Mouse (Mus musculus) embryonic facial prominence, embryonic 12.5 days (tissue): ENCODE results near the gene Kdelr1. TPM values are rescaled to one million over a fixed set of nuclear protein-coding genes. Genes with fewer than 3 reads are reported as not detected.
"Not testable (repeated sequence)": the region's sequence is repeated elsewhere in the genome, so short reads cannot be mapped to it uniquely, and the experiment has no call there.

Source experiments
- ATAC-seq: fragments of 200-750 bp; cut with Nextera tagmentation; 2 replicates; pipeline ENCODE4 v1.8.0; 2017; ENCODE audit not compliant: insufficient number of reproducible peaks, insufficient read depth, low FRiP score, low TSS enrichment
- H3K27ac ChIP-seq: fragments of 300-500 bp; sonication (generic); 2 replicates; pipeline ENCODE4 v1.5.1; 2016; ENCODE audit warnings: mild to moderate bottlenecking
- H3K27me3 ChIP-seq: fragments of 300-500 bp; sonication (generic); 2 replicates; pipeline ENCODE4 v1.6.1; 2016; ENCODE audit warnings: mild to moderate bottlenecking, moderate library complexity
- H3K36me3 ChIP-seq: fragments of 300-500 bp; sonication (generic); 2 replicates; pipeline ENCODE4 v1.6.1; 2016; ENCODE audit warnings: mild to moderate bottlenecking
- H3K4me1 ChIP-seq: fragments of 300-500 bp; sonication (generic); 2 replicates; pipeline ENCODE4 v1.6.1; 2016
- H3K4me2 ChIP-seq: fragments of 300-500 bp; sonication (generic); replicated peaks from 2 replicates; pipeline ENCODE4 v1.6.1; 2016; ENCODE audit warnings: mild to moderate bottlenecking, moderate library complexity
- H3K4me3 ChIP-seq: fragments of 300-500 bp; sonication (generic); 2 replicates; pipeline ENCODE4 v1.5.1; 2016; ENCODE audit warnings: mild to moderate bottlenecking
- H3K9ac ChIP-seq: fragments of 300-500 bp; sonication (generic); 2 replicates; pipeline ENCODE4 v1.6.1; 2016; ENCODE audit warnings: mild to moderate bottlenecking, moderate library complexity
- H3K9me3 ChIP-seq: fragments of 300-500 bp; sonication (generic); 2 replicates; pipeline ENCODE4 v1.6.1; 2016; ENCODE audit warnings: mild to moderate bottlenecking, moderate library complexity
- WGBS: fragments of 180-500 bp; shearing (Covaris S2); methylation state at CpG from one replicate; pipeline ENCODE4 v1.1.7; 2016; 5-methylcytosine and 5-hydroxymethylcytosine counted together
- polyA plus RNA-seq: library from polyadenylated mRNA; unstranded; fragments of >200 nt; fragmentation: Nextera tagmentation; extraction: Ambion mirVana; gene quantifications from 2 replicates; pipeline ENCODE4 v1.2.1, GENCODE M21; 2016

The Kdelr1 gene
- polyA plus RNA-seq, 1 experiment from 2014 or later, result 53.6 TPM

DNA sequence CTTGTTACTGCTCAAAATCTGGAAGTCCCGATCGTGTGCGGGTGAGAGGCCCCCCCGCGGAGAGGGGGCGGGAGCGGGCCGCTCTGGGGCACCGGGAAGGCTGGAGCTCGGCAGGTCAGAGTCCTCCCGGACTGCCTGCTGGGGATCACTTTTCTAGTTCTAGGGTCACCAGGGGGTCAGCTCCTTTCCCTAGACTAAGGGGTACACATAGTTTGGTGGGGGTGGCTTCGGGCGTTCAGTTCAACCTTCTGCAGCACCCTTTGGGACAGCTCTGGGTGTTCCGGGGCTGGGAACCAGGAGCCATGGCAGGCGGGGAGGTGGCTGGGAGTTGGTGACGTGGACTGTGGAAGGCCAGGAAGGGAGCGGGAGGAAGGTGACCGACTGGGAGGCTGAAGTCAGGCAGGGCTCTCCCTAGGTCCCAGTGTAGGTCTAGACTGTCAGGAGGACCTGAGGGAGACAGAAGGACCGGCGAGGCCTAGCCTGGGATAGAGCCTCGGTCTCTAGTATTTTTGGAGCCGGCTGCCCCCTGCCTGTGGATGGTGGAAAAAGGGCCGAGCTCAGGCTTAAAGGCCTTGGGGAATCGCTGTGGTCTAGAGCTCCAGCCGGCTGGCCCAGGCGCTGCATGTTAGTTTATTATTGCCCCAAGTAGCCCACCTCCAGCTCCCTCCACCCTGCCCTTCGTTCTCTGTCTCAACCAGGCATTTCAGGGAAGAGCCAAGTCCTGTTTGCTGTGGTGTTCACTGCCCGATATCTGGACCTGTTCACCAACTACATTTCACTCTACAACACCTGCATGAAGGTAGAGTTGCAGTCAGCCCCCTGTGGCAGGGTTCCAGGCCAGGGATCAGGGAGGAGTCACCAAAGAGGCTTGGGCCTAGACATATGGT, 732 bp downstream of the Kdelr1 start:
- peaks cover 38% of the 10 kb centered on the region for H3K36me3 ChIP-seq
- peaks cover 39% of the 10 kb centered on the region for H3K4me1 ChIP-seq
- 2% methylated on average over 28 of the region's 28 CpGs for WGBS
- 0 out of 2 replicates have a peak, but pooled peaks have one; percentile 11 for ATAC-seq
- no peaks in the 10 kb centered on the region for H3K9me3 ChIP-seq
- peak overlapping the region; percentile 92 for H3K27ac ChIP-seq
- peak overlapping the region; percentile 94 for H3K9ac ChIP-seq
- H3K4me2 ChIP-seq, result peak overlapping the region; percentile 81
- H3K4me3 ChIP-seq, result peak overlapping the region; percentile 82
- peaks cover 37% of the 10 kb centered on the region for H3K27me3 ChIP-seq

DNA sequence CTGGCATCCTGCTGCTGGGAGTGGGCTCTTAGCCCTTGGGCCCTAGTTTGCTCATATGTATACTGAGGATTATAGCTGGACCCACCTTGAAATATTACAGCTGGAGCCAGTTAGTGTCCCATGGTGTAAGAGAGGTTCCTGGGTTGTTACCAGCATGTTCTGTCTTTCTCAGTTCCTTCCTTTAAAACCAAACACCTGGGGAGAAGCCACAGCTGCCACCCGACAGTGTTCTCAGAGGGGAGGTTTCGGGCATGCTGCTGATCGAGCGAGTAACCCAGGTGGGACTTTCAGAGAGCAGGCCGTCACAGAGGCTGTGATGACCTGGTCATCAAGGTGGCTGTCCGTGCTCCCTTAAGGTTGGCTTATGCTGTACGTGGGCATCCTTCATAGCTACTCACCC, 4.3 kb downstream of the Kdelr1 start:
- Histone ChIP-seq H3K4me3 (no peak overlapping the region), H3K36me3 (peaks cover 72% of the 10 kb centered on the region), H3K9me3 (no peaks in the 10 kb centered on the region), H3K27me3 (peaks cover 2% of the 10 kb centered on the region), H3K4me1 (peaks cover 17% of the 10 kb centered on the region), H3K27ac (no peak overlapping the region), H3K4me2 (no peak overlapping the region), H3K9ac (no peak overlapping the region)
- ATAC-seq, result no peak
- 91% methylated on average over 7 of the region's 7 CpGs for whole genome bisulfite sequencing

DNA sequence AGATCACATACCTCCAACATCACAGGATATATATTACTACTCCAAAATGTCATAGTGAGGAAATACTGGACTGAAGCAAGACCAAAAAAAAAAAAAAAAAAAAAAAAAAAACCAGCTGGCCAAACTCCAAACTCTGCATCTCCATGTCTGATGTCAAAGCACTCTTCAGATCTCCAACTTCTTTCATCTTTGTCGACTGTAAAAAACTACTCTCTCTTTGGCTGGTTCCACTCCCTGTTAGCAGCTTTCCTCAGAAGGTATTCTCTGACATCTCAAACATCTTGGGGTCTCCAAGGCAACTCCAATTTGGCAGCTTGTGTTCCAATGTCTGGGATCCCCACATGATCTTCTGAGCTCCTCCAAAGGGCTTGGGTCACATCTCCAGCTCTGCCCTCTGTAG, 5.7 kb downstream of the Kdelr1 start, which contains the start of gene Grin2d:
Gene Grin2d, minus strand, starts transcription at position 101 of the 400 bp plus-strand sequence.
- not testable (repeated sequence) for H3K4me2 ChIP-seq, H3K9ac ChIP-seq, H3K27me3 ChIP-seq, H3K9me3 ChIP-seq, H3K4me3 ChIP-seq, ATAC-seq, H3K27ac ChIP-seq
- 83% methylated on average over 1 of the region's 1 CpGs for WGBS
- peaks cover 86% of the 10 kb centered on the region for H3K36me3 ChIP-seq
- H3K4me1 ChIP-seq, result peaks cover 17% of the 10 kb centered on the region

DNA sequence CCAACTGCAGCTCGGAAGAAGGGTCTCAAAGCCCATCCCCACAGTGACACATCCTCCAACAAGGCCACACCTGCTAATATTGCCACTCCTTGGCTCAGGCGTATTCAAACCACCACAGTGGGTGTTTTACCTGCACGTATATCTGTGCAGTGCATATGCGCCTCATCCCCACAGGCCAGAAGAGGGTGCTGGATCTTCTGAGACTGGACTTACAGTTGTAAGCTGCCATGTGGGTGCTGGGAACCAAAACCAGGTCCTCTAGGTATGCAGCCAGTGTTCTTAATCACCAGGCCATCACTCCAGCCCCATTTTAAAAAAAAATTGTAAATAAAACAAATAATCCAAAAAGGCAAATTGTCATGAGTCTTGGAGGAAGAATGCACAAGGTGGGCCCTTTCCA, 8.0 kb downstream of the Kdelr1 start:
- H3K27me3 ChIP-seq, result no peaks in the 10 kb centered on the region
- no peaks in the 10 kb centered on the region for H3K9me3 ChIP-seq
- H3K4me2 ChIP-seq, result no peak overlapping the region
- WGBS, result 91% methylated on average over 4 of the region's 4 CpGs
- H3K4me1 ChIP-seq, result no peaks in the 10 kb centered on the region
- H3K9ac ChIP-seq, result no peak overlapping the region
- H3K4me3 ChIP-seq, result no peak overlapping the region
- peaks cover 93% of the 10 kb centered on the region for H3K36me3 ChIP-seq
- no peak for ATAC-seq
- no peak overlapping the region for H3K27ac ChIP-seq

DNA sequence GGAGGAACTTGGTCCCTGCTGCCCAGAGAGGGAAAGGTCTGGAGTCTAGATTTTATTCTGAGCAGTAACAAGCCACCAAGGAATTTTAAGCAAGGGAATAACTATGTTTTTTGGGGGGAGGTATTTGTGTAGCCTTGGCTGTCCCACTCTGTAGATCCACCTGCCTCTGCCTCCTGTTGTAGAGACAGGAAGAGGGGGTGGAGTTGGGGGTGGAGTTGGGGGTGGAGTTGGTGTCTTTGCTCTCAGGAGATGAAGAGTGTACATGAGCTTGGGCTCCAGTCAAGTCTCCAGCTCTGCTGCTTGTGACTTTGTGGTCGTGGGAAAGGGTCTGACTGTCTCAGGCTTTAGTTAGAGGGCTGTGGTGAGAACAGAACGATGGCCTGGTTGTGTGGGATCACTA, 8.4 kb downstream of the Kdelr1 start:
- Histone ChIP-seq H3K4me2 (no peak overlapping the region), H3K4me3 (no peak overlapping the region), H3K4me1 (no peaks in the 10 kb centered on the region), H3K27ac (no peak overlapping the region), H3K36me3 (peaks cover 89% of the 10 kb centered on the region), H3K9me3 (no peaks in the 10 kb centered on the region), H3K27me3 (no peaks in the 10 kb centered on the region), H3K9ac (no peak overlapping the region)
- 97% methylated on average over 2 of the region's 2 CpGs for WGBS
- ATAC-seq, result no peak

DNA sequence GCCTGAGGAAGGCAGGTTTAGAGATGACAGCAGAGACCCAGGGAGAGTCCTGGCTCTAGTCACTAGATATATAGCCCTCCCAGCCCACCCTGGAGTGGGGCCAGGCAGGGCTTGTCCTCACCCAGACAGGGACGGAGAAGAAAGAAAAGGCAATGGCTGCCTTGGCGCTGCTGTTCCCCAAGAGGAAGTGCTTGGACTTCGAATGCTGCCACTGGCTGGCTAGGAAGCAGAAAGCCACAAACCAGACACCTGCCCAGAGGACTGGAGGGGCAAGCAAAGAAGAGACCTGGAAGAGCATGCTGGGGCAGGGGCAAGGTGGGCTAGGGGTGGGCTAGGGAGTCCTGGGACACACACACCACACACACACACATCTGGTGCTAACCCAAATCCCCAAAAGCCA, 14.7 kb downstream of the Kdelr1 start:
- no peak overlapping the region for H3K4me3 ChIP-seq
- H3K4me1 ChIP-seq, result no peaks in the 10 kb centered on the region
- no peak overlapping the region for H3K4me2 ChIP-seq
- H3K36me3 ChIP-seq, result peaks cover 31% of the 10 kb centered on the region
- no peak overlapping the region for H3K27ac ChIP-seq
- no peak overlapping the region for H3K9ac ChIP-seq
- no peak for ATAC-seq
- H3K9me3 ChIP-seq, result no peaks in the 10 kb centered on the region
- H3K27me3 ChIP-seq, result no peaks in the 10 kb centered on the region
- 62% methylated on average over 3 of the region's 3 CpGs for WGBS

DNA sequence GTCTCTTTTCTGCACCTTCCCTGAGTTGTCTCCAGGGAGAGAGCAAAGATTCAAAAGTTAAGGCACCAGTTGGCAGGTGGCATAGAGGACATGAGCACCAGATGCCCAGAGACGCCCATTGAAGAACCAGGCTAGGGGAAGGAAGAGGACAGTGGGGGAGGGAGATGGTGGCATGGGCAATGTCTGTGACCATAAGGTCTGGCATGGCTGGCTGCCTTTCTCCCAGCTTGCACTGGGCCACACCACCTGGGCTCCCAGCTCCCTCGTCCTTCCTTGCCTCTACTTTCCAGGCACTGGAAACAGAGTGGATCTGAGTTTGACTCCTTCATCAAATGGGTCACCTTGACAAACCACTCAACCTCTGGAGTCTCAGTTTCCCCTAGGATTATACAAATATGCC, 20.1 kb downstream of the Kdelr1 start:
- H3K4me3 ChIP-seq, result no peak overlapping the region
- H3K27ac ChIP-seq, result no peak overlapping the region
- no peaks in the 10 kb centered on the region for H3K36me3 ChIP-seq
- peaks cover 4% of the 10 kb centered on the region; the same call in 1 of the 2 replicates for H3K4me1 ChIP-seq
- no peak for ATAC-seq
- no peaks in the 10 kb centered on the region for H3K9me3 ChIP-seq
- no peaks in the 10 kb centered on the region for H3K27me3 ChIP-seq
- 89% methylated on average over 2 of the region's 2 CpGs for WGBS
- no peak overlapping the region for H3K9ac ChIP-seq
- H3K4me2 ChIP-seq, result no peak overlapping the region

DNA sequence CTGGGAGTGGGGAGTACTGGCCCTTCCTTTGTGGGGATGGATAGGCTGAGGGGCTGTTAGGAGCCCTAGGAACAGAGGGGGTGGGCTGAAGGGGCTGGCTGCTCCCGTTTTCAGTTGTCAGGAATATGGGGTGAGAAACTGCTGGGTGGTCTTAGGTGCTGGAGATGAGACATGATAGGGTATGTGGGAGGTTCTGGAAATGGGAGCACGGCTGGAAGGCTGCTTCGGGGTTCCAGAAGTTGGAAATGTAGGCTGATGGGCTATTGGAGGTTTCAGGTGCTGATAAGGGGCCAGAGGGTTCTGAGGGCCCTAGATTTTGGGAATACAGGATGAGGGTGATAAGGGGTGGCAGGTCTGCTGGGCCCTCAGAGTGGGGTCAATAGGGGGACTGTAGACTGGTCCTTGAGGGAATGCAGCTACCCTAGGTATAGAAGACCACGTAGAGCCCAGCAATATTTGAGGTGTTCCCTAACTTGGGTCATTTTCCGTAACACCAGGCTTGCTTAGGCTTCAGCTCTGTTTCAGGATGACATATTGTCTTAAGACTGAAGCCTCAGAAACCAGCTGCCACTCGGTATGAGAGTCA, 23.5 kb downstream of the Kdelr1 start:
- H3K9me3 ChIP-seq, result no peaks in the 10 kb centered on the region
- 71% methylated on average over 6 of the region's 6 CpGs for WGBS
- no peaks in the 10 kb centered on the region for H3K36me3 ChIP-seq
- peak overlapping the region; percentile 43 for H3K4me2 ChIP-seq
- H3K27me3 ChIP-seq, result no peaks in the 10 kb centered on the region
- peak overlapping the region; percentile 60; the same call in 1 of the 2 replicates for H3K27ac ChIP-seq
- H3K4me3 ChIP-seq, result 0 out of 2 replicates have a peak overlapping the region, but pooled peaks have one; percentile 18
- H3K9ac ChIP-seq, result peak overlapping the region; percentile 27; the same call in 1 of the 2 replicates
- peak; percentile 32 for ATAC-seq
- H3K4me1 ChIP-seq, result peaks cover 8% of the 10 kb centered on the region; the same call in 1 of the 2 replicates

DNA sequence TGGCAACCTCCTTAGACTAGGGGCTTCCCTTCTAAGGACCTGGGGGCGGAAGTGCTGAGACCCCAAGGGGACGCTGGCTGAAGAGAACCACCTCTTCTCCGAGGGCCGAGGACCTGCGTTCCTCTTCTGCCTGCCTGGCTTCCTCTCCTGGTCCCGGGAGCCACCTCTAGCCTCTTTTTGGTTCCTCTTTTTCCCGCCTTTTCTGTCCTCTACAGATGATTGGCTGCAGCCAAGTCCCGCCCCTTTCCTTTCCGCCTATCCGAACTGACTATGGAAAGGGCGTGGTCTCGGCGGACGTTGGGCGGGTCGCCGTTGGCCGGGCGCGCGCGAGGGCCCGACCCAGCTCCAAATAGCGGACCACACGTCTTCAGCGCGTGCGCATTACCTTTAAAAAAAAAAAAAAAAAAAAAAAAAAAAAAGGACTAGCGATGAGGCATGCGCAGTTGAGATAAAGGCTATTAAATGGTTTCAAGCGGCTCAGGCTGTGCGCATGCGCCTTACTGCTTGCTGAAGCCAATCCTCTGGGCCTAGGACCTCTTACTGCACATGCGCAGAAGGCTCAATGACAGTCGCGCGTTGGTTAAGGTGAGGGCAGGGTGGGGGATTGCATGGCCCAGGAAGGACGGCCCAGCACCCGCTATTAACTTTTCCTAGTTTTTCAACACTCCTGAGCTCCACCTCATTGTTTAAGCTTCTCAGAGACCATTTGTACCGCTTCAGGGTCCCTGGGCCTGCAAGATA, 24.1 kb downstream of the Kdelr1 start, which contains the start of the genes Syngr4 and Tmem143:
Gene Syngr4, minus strand, starts transcription at position 198 of the 741 bp plus-strand sequence.
Gene Tmem143, plus strand, starts transcription at position 425 of the 741 bp plus-strand sequence.
- Histone ChIP-seq H3K4me3 (peak within 1 kb of the TSS; percentile 53), H3K4me2 (peak within 1 kb of the TSS; percentile 81), H3K9ac (peak within 1 kb of the TSS; percentile 56), H3K27ac (peak within 1 kb of the TSS; percentile 75), H3K9me3 (no peaks in the 10 kb centered on the region), H3K4me1 (peaks cover 8% of the 10 kb centered on the region; the same call in 1 of the 2 replicates), H3K27me3 (no peaks in the 10 kb centered on the region), H3K36me3 (no peaks in the 10 kb centered on the region)
- peak; percentile 81 for ATAC-seq
- 1% methylated on average over 40 of the region's 40 CpGs for WGBS

DNA sequence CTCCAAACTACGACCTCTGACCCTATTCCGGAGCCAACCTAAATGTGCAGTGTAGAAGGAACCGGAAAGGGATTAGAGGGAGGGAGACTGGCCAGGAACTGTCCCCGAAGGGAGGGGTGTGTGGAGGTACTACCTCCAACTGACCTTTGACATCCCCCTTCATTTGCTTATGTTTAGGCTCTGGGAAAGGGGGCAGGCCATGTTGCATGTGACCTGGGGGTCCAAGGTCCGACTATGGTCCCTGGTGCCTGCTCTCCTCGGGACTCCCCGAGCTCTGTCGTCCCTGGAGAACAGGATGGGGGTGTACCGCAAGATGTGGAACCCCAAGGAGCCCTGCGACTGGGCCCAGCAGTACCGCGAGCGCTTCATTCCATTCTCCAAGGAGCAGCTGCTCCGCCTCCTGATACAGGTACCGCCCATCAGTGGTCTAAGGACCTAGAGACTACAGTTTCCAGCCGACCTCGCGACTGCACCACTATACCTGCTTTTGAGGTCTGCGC, 24.7 kb downstream of the Kdelr1 start:
- H3K9me3 ChIP-seq, result no peaks in the 10 kb centered on the region
- peak overlapping the region; percentile 75 for H3K27ac ChIP-seq
- peak overlapping the region; percentile 56 for H3K9ac ChIP-seq
- peak; percentile 67 for ATAC-seq
- peak overlapping the region; percentile 53 for H3K4me3 ChIP-seq
- peaks cover 8% of the 10 kb centered on the region; the same call in 1 of the 2 replicates for H3K4me1 ChIP-seq
- WGBS, result under 1% methylated on average over 19 of the region's 19 CpGs
- H3K4me2 ChIP-seq, result peak overlapping the region; percentile 81
- H3K36me3 ChIP-seq, result no peaks in the 10 kb centered on the region
- H3K27me3 ChIP-seq, result no peaks in the 10 kb centered on the region

DNA sequence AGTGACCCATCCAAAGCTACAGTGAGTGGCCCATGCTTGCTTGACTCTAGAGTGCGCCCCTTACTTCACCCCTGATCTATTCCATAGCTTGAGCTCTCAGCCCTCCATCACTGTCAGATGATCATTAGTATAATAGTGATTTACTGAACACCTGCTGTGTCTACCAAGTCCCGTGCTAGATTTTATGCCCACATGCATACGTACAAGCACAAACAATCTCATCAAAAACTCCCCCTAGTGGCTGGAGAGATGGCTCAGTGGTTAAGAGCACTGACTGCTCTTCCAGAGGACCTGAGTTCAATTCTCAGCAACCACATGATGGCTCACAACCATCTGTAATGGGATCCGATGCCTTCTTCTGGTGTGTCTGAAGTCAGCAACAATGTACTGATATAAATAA, 25.6 kb downstream of the Kdelr1 start:
- not testable (repeated sequence) for H3K9me3 ChIP-seq, H3K4me3 ChIP-seq, H3K36me3 ChIP-seq, ATAC-seq, H3K27ac ChIP-seq, H3K4me1 ChIP-seq, H3K27me3 ChIP-seq, H3K9ac ChIP-seq
- WGBS, result 62% methylated on average over 4 of the region's 4 CpGs
- H3K4me2 ChIP-seq, result peak overlapping the region; percentile 81
